In genomic region chr6:6874073-6874771, GRCm38 (mm10) we compare ENCODE assay signal across 12 mouse cellular contexts. TPM values are rescaled to one million over a fixed set of nuclear protein-coding genes. Genes with fewer than 3 reads are reported as not detected.
DNase-seq lines count a peak whose midpoint lies in the region; ATAC-seq and TF ChIP-seq lines count a peak whose summit lies in the region.
"Had no signal": no experiment of that assay in that cellular context is flagged by ENCODE, and none has a peak within 500 bp of the region (broad histone marks: within the 10 kb centered on the region; RNA-seq: fewer than 3 reads in every experiment).

No protein-coding gene starts in this region.

- no peaks in the 10 kb centered on the region for H3K36me3 ChIP-seq in heart, postnatal 0 days (replicated peaks; ENCODE audit: control insufficient read depth, insufficient read depth, low read length)
- H3K36me3 ChIP-seq in forebrain, embryonic 14.5 days (ENCODE audit: control insufficient read depth, insufficient read depth, low read length) = peaks cover 2% of the 10 kb centered on the region; the same call in 1 of the 2 replicates
- H3K36me3 ChIP-seq in limb, embryonic 15.5 days = no peaks in the 10 kb centered on the region
- H3K36me3 ChIP-seq in stomach, embryonic 16.5 days (ENCODE audit: control insufficient read depth, insufficient read depth, low read length) = no peaks in the 10 kb centered on the region

- H3K9me3 ChIP-seq in heart, postnatal 0 days (replicated peaks; ENCODE audit: control insufficient read depth, low read length) = no peaks in the 10 kb centered on the region
- no peaks in the 10 kb centered on the region for H3K9me3 ChIP-seq in forebrain, embryonic 14.5 days (replicated peaks; ENCODE audit: control insufficient read depth, low read length)
- H3K9me3 ChIP-seq in limb, embryonic 15.5 days = no peaks in the 10 kb centered on the region
- no peaks in the 10 kb centered on the region for H3K9me3 ChIP-seq in stomach, embryonic 16.5 days (replicated peaks; ENCODE audit: control insufficient read depth, low read length)

- no peak for DNase-seq in heart, postnatal 0 days (ENCODE audit: low spot score)
- DNase-seq in heart, adult 9 months (ENCODE audit: low spot score in 2 of 2) = no peak
- DNase-seq in forebrain, embryonic 14.5 days (ENCODE audit: low spot score) = peak; percentile 68
- DNase-seq in cerebellum, adult 18-20 months = no peak
- no peak for DNase-seq in testis, postnatal 10 days (ENCODE audit: low spot score)
- DNase-seq in MN1 (ENCODE audit: low spot score) = no peak
- DNase-seq: kidney, adult 11 months; liver, postnatal 0 days had no signal

- H3K4me2 ChIP-seq in heart, postnatal 0 days (ENCODE audit: low read depth, low read length) = no peak overlapping the region
- peak overlapping the region; percentile 75 for H3K4me2 ChIP-seq in forebrain, embryonic 14.5 days (ENCODE audit: low read length)
- peak overlapping the region; percentile 17; the same call in 1 of the 2 replicates for H3K4me2 ChIP-seq in limb, embryonic 15.5 days
- no peak overlapping the region for H3K4me2 ChIP-seq in stomach, embryonic 16.5 days (ENCODE audit: low read depth, low read length)

- no peak for TF ChIP-seq EP300 in heart, postnatal 0 days (IDR thresholded peaks at IDR 0.05; ENCODE audit: low read depth)

- H3K4me3 ChIP-seq in heart, postnatal 0 days (ENCODE audit: low read depth, low read length) = no peak overlapping the region
- peak overlapping the region; percentile 61 for H3K4me3 ChIP-seq in forebrain, embryonic 14.5 days (ENCODE audit: low read depth, low read length)
- H3K4me3 ChIP-seq in limb, embryonic 15.5 days = peak overlapping the region; percentile 9; the same call in 1 of the 2 replicates
- H3K4me3 ChIP-seq in stomach, embryonic 16.5 days (replicated peaks; ENCODE audit: low read length) = no peak overlapping the region

- TF ChIP-seq CTCF in heart, postnatal 0 days (IDR thresholded peaks at IDR 0.05; ENCODE audit: low read depth) = no peak

- no peaks in the 10 kb centered on the region for H3K4me1 ChIP-seq in heart, postnatal 0 days (ENCODE audit: control insufficient read depth, insufficient read depth)
- no peaks in the 10 kb centered on the region for H3K4me1 ChIP-seq in forebrain, embryonic 14.5 days (ENCODE audit: control insufficient read depth, insufficient read depth, low read length)
- peaks cover 33% of the 10 kb centered on the region for H3K4me1 ChIP-seq in limb, embryonic 15.5 days
- no peaks in the 10 kb centered on the region for H3K4me1 ChIP-seq in stomach, embryonic 16.5 days (ENCODE audit: control insufficient read depth, insufficient read depth, low read length)

- under 1% methylated on average over 25 of the region's 25 CpGs for WGBS in heart, postnatal 0 days
- WGBS in forebrain, embryonic 14.5 days = under 1% methylated on average over 25 of the region's 25 CpGs
- under 1% methylated on average over 25 of the region's 25 CpGs for WGBS in limb, embryonic 15.5 days
- 2% methylated on average over 25 of the region's 25 CpGs for WGBS in stomach, embryonic 16.5 days

- H3K27ac ChIP-seq in heart, postnatal 0 days (ENCODE audit: low read depth) = no peak overlapping the region
- H3K27ac ChIP-seq in forebrain, embryonic 14.5 days (ENCODE audit: low read depth, low read length) = peak overlapping the region; percentile 95
- no peak overlapping the region; the same call in 1 of the 2 replicates for H3K27ac ChIP-seq in limb, embryonic 15.5 days
- no peak overlapping the region for H3K27ac ChIP-seq in stomach, embryonic 16.5 days (ENCODE audit: low read length)

- peaks cover 100% of the 10 kb centered on the region for H3K27me3 ChIP-seq in heart, postnatal 0 days (ENCODE audit: control insufficient read depth, insufficient read depth, low read length)
- peaks cover 70% of the 10 kb centered on the region for H3K27me3 ChIP-seq in forebrain, embryonic 14.5 days (replicated peaks; ENCODE audit: control insufficient read depth, insufficient read depth, low read length)
- H3K27me3 ChIP-seq in limb, embryonic 15.5 days = peaks cover 96% of the 10 kb centered on the region
- H3K27me3 ChIP-seq in stomach, embryonic 16.5 days (ENCODE audit: control insufficient read depth, insufficient read depth, low read length) = peaks cover 92% of the 10 kb centered on the region
- H3K27me3 ChIP-seq: CH12.LX had no signal

- peak; percentile 10; the same call in 1 of the 2 replicates for ATAC-seq in heart, postnatal 0 days (ENCODE audit: insufficient read depth, low read depth)
- peak; percentile 44 for ATAC-seq in forebrain, embryonic 14.5 days
- ATAC-seq in limb, embryonic 15.5 days (ENCODE audit: insufficient number of reproducible peaks, low FRiP score, low TSS enrichment, low read depth) = peak; percentile 62
- ATAC-seq in stomach, embryonic 16.5 days (ENCODE audit: insufficient read depth, low FRiP score) = peak; percentile 41
- ATAC-seq: liver, postnatal 0 days had no signal

- H3K9ac ChIP-seq in heart, postnatal 0 days (replicated peaks; ENCODE audit: low read depth, low read length) = no peak overlapping the region; the same call in 1 of the 2 replicates
- H3K9ac ChIP-seq in forebrain, embryonic 14.5 days (ENCODE audit: low read length) = peak overlapping the region; percentile 87
- no peak overlapping the region for H3K9ac ChIP-seq in limb, embryonic 15.5 days
- H3K9ac ChIP-seq in stomach, embryonic 16.5 days (ENCODE audit: low read length) = no peak overlapping the region
- H3K9ac ChIP-seq: liver, postnatal 0 days had no signal

RNA-seq across cellular contexts. Expression of gene Dlx5, which starts 7.7 kb away (rescaled TPM):
- total RNA-seq in heart, postnatal 0 days (2014; rRNA removed; ENCODE audit: low replicate concordance) = 0.58 TPM in 1 of 2 replicates, not detected in the other
- polyA plus RNA-seq in heart, postnatal 0 days (2015; fragmentation: Nextera tagmentation; extraction: Ambion mirVana) = 0.68 and 0.97 TPM in 2 replicates
- 55.7 and 77.2 TPM in 2 replicates for polyA plus RNA-seq in forebrain, embryonic 14.5 days (2014; fragmentation: Nextera tagmentation; extraction: Ambion mirVana)
- polyA plus RNA-seq in limb, embryonic 15.5 days (2015; fragmentation: Nextera tagmentation; extraction: Ambion mirVana) = 47.5 and 53.8 TPM in 2 replicates
- polyA plus RNA-seq in stomach, embryonic 16.5 days (2015; fragmentation: Nextera tagmentation; extraction: Ambion mirVana) = 3.5 and 3.9 TPM in 2 replicates
- total RNA-seq: CH12.LX had no signal
- polyA plus RNA-seq: liver, postnatal 0 days; urinary bladder, adult 2 months had no signal

RNA-seq across cellular contexts. Expression of gene Dlx6, which starts 11.1 kb away (rescaled TPM):
- not detected in 2 replicates for total RNA-seq in heart, postnatal 0 days (2014; rRNA removed; ENCODE audit: low replicate concordance)
- polyA plus RNA-seq in heart, postnatal 0 days (2015; fragmentation: Nextera tagmentation; extraction: Ambion mirVana) = not detected in 2 replicates
- 4.4 and 5.8 TPM in 2 replicates for polyA plus RNA-seq in forebrain, embryonic 14.5 days (2014; fragmentation: Nextera tagmentation; extraction: Ambion mirVana)
- 1.5 and 1.7 TPM in 2 replicates for polyA plus RNA-seq in limb, embryonic 15.5 days (2015; fragmentation: Nextera tagmentation; extraction: Ambion mirVana)
- polyA plus RNA-seq in stomach, embryonic 16.5 days (2015; fragmentation: Nextera tagmentation; extraction: Ambion mirVana) = 0.27 and 0.47 TPM in 2 replicates
- total RNA-seq: CH12.LX had no signal
- polyA plus RNA-seq: liver, postnatal 0 days; urinary bladder, adult 2 months had no signal

Comparison
In these comparisons a context has a peak if more than half of its experiments do, and no peak if none do; other contexts are left out.
1. ATAC-seq: peak in every context shown above with its lines; median percentile 62 in limb, embryonic 15.5 days; 44 in forebrain, embryonic 14.5 days; 41 in stomach, embryonic 16.5 days; 10 in heart, postnatal 0 days.
2. H3K4me2 ChIP-seq: peak in forebrain, embryonic 14.5 days (single experiment) and limb, embryonic 15.5 days (single experiment); none in heart, postnatal 0 days (single experiment) and stomach, embryonic 16.5 days (single experiment).
3. H3K4me3 ChIP-seq: peak in forebrain, embryonic 14.5 days (single experiment) and limb, embryonic 15.5 days (single experiment); none in heart, postnatal 0 days (single experiment) and stomach, embryonic 16.5 days (single experiment).